Mouse (Mus musculus): ENCODE measurements at regions not wholly inside any gene's neighbourhood (a gene's known extent, or its start where the extent isn't known, plus 50 kb on each side); places are given as distances from the start of the nearest gene placed in this dataset.

DNA sequence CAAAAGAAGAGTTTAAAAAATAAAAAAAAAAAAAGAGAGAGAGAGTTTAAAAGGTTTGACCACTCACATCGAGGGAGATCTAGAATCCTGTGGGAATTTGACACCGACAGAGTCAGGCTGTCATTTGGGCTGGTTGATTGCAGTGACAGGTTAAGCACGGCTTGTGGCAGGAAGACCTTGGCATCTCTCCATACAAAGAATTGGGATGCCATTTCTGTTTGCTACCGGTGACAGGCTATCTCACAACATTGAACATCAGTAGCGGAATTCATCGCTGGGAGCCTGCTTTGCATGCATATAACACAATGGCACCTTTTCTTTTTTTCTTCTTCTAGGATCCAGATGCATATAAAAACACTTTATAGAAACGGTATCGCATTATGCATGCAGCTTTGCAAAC, 53.7 kb upstream of the Gm26657 start:
- Histone ChIP-seq H3K27ac (ENCODE audit: insufficient read depth, low read depth) (no peak overlapping the region), H3K27me3 (replicated peaks) (no peaks in the 10 kb centered on the region), H3K36me3 (replicated peaks in 1 of 2; ENCODE audit: control insufficient read depth in 1 of 2, insufficient read depth in 1 of 2, low read length in 1 of 2) (no peaks in the 10 kb centered on the region), H3K9me3 (replicated peaks; ENCODE audit: low read length) (no peaks in the 10 kb centered on the region), H3K4me3 (replicated peaks in 1 of 3; ENCODE audit: low read depth in 2 of 3, low read length in 2 of 3, poor library complexity in 1 of 3) (no peak overlapping the region), H3K79me2 (replicated peaks; ENCODE audit: control insufficient read depth, extremely low read depth, insufficient read depth, poor library complexity, severe bottlenecking) (no peaks in the 10 kb centered on the region), H3K9ac (ENCODE audit: insufficient read depth, low read depth) (no peak overlapping the region), H3K4me2 (ENCODE audit: insufficient read depth, low read depth, poor library complexity, severe bottlenecking) (no peak overlapping the region), H3K4me1 (ENCODE audit: control insufficient read depth in 1 of 2, insufficient read depth in 2 of 2) (peaks cover 2 to 11% of the 10 kb centered on the region in 2 experiments; a peak in 3 of 4 replicates)
- in situ Hi-C loops (cut with MboI; ENCODE audit: low pct_ligation_motif_present, low pct_unique_long_range_greater_than_20kb, low sequenced_read_pairs) (loop anchor here (10.0 kb wide), 1 partner anchor 1161 kb away; no protein-coding TSS in a partner anchor), dilution Hi-C loops (cut with MboI; ENCODE audit: extremely low pct_ligation_motif_present, extremely low pct_unique_long_range_greater_than_20kb, low sequenced_read_pairs) (no loop called here)
- no peak for TF ChIP-seq ZKSCAN1 (IDR thresholded peaks at IDR 0.05; ENCODE audit: borderline replicate concordance, low read depth, low read length)
- no peak for TF ChIP-seq MYC (IDR thresholded peaks at IDR 0.05; ENCODE audit: low read depth, low read length)
- no peak for TF ChIP-seq ZNF384 (IDR thresholded peaks at IDR 0.05; ENCODE audit: low read depth, low read length)
- TF ChIP-seq ZC3H11A (IDR thresholded peaks at IDR 0.05; ENCODE audit: low read depth, low read length), result no peak
- no peak for TF ChIP-seq IRF4 (IDR thresholded peaks at IDR 0.05; ENCODE audit: low read depth, low read length)
- no peak for TF ChIP-seq TCF12 (IDR thresholded peaks at IDR 0.05; ENCODE audit: low read depth, low read length)
- no peak for TF ChIP-seq ETS1 (conservative IDR thresholded peaks at IDR 0.05; ENCODE audit: low read depth, low read length)
- no peak for TF ChIP-seq MAX (IDR thresholded peaks at IDR 0.05; ENCODE audit: low read length)
- no peak for TF ChIP-seq ZMIZ1 (IDR thresholded peaks at IDR 0.05; ENCODE audit: low read depth, low read length)
- no peak for TF ChIP-seq NELFE (IDR thresholded peaks at IDR 0.05; ENCODE audit: low read depth, low read length)
- TF ChIP-seq E2F4 (IDR thresholded peaks at IDR 0.05; ENCODE audit: insufficient replicate concordance, low read depth, low read length), result no peak
- no peak for TF ChIP-seq UBTF (IDR thresholded peaks at IDR 0.05; ENCODE audit: low read depth, low read length)
- no peak for TF ChIP-seq TBP (conservative IDR thresholded peaks at IDR 0.05; ENCODE audit: low read depth, low read length)
- no peak for TF ChIP-seq RCOR1 (conservative IDR thresholded peaks at IDR 0.05; ENCODE audit: low read depth, low read length)
- no peak for TF ChIP-seq MEF2A (IDR thresholded peaks at IDR 0.05; ENCODE audit: borderline replicate concordance, low read depth, low read length)
- no peak for TF ChIP-seq MAZ (IDR thresholded peaks at IDR 0.05; ENCODE audit: low read depth, low read length)
- no peak for TF ChIP-seq USF2 (conservative IDR thresholded peaks at IDR 0.05; ENCODE audit: low read depth, low read length)
- no peak for DNase-seq (ENCODE audit: extremely low read depth)

DNA sequence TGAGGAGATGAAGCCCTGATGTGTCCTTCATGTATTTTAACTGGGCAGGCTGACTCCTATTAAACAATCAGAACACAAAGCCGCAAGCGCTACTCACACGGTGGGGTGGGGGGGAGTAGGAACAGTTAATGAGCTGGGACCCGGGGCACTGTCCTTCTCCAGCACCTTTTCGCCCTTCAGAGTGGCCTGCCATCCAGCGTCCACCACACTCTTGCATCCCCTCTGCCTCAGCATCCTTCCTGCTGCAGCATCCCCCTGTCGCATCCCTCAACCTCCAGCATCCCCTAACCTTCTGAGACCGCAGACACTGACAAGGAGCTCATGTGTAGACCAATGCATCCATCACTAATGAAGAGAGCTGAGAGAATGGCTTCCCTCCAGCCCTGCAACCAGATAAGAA, 54.2 kb upstream of the Gm26657 start:
- TF ChIP-seq NRF1 (IDR thresholded peaks at IDR 0.05; ENCODE audit: low read depth, low read length) (no peak), ZC3H11A (IDR thresholded peaks at IDR 0.05; ENCODE audit: low read depth, low read length) (no peak), BHLHE40 (IDR thresholded peaks at IDR 0.05; ENCODE audit: low read depth, low read length) (no peak), MEF2A (IDR thresholded peaks at IDR 0.05; ENCODE audit: borderline replicate concordance, low read depth, low read length) (no peak)
- peak overlapping the region; percentile 58; the same call in 1 of the 2 replicates for H3K4me2 ChIP-seq (ENCODE audit: insufficient read depth, low read depth, poor library complexity, severe bottlenecking)
- no peak overlapping the region for H3K27ac ChIP-seq (ENCODE audit: insufficient read depth, low read depth)
- no peak overlapping the region for H3K4me3 ChIP-seq (replicated peaks in 1 of 3; ENCODE audit: low read depth in 2 of 3, low read length in 2 of 3, poor library complexity in 1 of 3)
- no peak for DNase-seq (ENCODE audit: extremely low read depth)
- no peaks in the 10 kb centered on the region for H3K27me3 ChIP-seq (replicated peaks)
- H3K9ac ChIP-seq (ENCODE audit: insufficient read depth, low read depth), result no peak overlapping the region
- no peaks in the 10 kb centered on the region for H3K36me3 ChIP-seq (replicated peaks in 1 of 2; ENCODE audit: control insufficient read depth in 1 of 2, insufficient read depth in 1 of 2, low read length in 1 of 2)
- no peaks in the 10 kb centered on the region for H3K79me2 ChIP-seq (replicated peaks; ENCODE audit: control insufficient read depth, extremely low read depth, insufficient read depth, poor library complexity, severe bottlenecking)
- dilution Hi-C loops (cut with MboI; ENCODE audit: extremely low pct_ligation_motif_present, extremely low pct_unique_long_range_greater_than_20kb, low sequenced_read_pairs) (no loop called here), in situ Hi-C loops (cut with MboI; ENCODE audit: low pct_ligation_motif_present, low pct_unique_long_range_greater_than_20kb, low sequenced_read_pairs) (loop anchor here (10.0 kb wide), 1 partner anchor 1161 kb away; no protein-coding TSS in a partner anchor)
- H3K9me3 ChIP-seq (replicated peaks; ENCODE audit: low read length), result no peaks in the 10 kb centered on the region
- peaks cover 2 to 16% of the 10 kb centered on the region in 2 experiments; a peak in 3 of 4 replicates for H3K4me1 ChIP-seq (ENCODE audit: control insufficient read depth in 1 of 2, insufficient read depth in 2 of 2)

All from CH12.LX (cell line).